Mouse (Mus musculus) Muller cell, postnatal 12 days (primary cell): ENCODE results near the gene Cd27.
A peak's percentile ranks its signal among the peaks of the same experiment; 100 is the strongest.

Source experiments
- DNase-seq: peaks from one replicate; pipeline ENCODE4 v3.0.0-alpha.2; 2015; ENCODE audit errors: inconsistent ontology term

The Cd27 gene

DNA sequence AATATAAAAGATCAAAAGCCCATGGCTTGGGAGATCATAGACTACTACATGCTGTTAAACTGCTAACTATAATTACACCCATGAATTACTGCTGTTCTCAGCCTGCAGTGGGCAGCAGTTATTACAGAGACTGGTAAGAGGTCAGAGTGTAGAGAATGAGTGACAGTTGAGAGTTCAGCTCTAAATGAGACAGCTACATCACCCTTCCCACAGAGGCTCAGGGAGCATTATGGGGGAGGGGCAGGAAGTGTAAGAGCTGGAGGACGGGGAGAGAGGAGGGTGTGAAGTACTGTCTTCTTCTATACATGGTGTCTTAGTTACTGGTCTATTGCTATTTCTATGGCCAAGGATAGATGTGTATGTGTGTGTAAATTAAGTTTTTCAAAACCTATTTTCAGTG, 7.7 kb upstream of the Cd27 start:
- no peak for DNase-seq

DNA sequence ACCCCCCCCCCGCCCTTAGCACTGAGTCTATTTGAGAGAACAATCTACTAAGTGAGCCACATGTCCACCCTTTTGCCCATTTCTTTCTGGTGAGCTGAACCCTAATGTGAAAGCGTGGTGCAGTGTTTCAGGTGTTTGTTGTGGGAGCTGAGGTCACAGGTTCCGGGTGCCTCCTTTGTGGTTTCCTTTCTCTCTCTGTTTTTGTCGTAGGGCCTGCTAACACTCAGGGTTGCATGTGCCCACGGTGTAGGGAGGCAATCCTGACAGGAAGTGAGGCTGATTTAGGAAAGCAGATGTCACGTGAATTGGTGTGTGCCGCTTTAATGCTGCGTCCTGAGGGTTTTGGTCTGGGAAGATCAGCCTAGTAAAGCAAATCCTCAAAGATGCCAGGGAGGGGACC, 4.8 kb upstream of the Cd27 start:
- no peak for DNase-seq

DNA sequence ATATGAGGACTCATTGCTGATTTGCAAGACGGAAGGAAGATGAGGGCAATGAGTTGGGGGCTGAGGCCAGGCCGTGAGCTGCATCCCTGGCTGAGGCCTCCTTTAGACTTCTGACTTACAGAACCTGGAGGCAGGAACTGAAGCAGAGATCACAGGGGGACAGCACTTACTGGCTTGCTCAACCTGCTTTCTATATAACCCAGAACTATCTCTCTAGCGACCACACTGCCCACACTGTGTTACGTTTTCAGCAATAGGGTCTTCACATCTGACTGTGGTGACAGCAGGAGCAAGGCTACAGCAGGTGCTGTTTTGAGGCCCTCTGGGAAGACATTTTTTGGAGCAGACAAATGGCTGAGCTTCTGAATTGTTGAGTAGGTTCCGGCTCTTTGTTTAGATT, 3.8 kb upstream of the Cd27 start:
- DNase-seq: no peak

DNA sequence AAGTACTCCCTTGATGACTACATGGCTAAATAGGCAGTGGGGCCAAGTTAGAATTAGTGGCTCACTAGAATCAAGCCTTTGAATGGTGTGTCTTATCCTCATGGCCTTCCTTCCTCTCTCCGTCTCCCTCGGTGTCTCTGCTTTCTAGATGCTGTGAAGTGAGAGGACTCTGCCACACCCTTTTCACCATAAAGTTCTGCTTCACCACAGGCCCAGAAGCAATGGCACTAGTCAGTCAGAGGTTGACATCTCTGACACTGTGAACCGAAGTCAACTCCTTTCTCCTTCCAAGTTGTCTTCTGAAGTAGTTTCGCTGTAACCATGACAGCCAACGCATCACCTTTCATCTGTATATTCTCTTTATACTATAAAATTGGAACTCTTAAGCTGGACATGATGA, 2.7 kb upstream of the Cd27 start:
- no peak for DNase-seq

DNA sequence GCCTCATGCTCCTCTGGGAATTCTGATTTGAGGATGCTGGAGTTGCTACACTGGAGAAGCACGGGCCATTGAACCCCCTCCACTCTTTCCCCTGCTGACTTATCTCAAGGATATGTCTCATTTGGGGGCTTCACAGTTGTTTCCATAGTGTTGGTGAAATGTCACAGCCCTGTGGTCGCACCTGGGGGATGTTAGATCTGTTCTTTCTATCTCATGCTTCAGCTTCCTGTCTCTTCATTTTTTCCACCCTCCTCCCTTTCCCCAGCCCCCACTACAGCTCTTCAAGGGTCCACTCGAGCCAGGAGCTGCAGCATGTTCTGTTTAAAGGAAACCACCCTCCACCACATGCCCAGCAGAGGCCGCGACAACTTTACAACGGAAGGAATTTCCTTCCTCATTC, 1.6 kb upstream of the Cd27 start:
- no peak for DNase-seq

DNA sequence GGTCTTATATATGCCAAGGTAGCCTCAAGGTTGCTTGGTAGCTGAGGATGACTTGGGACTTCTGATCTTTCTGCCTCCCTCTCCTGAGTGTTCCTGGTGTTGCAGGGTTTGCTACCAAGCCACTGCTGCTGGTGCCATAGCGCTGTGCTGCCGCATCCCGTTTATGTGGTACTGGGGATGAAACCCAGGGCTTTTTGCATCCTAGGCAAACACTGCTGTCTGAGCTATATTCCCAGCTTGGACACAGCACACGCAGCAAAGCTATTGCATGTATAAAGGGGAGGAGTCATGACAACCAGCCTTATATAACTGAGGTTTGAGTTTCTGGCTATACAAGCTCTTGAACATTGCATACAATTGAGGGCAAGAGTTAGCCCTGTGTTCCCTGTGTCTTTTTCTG, 611 bp upstream of the Cd27 start:
- no peak for DNase-seq

DNA sequence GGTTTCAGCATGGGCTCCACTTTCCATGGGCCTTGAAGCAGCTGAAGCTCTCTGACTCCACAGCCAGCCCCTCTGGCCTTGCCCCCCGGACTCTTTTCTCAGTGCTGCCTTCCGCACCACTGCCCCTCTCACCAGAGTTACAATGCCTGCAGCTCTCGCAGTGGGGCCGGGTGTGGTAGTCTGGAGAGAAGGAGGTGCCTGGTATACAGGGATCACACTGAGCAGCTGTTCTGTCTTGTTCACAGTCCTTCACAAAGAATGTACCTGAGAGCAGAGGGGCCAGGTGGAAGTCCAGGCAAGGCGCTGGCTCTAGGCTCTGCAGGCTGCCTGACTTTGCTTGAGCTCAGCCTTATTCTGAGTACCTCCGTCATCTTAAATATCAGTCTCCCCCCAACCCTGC, 469 bp downstream of the Cd27 start:
- DNase-seq: no peak

DNA sequence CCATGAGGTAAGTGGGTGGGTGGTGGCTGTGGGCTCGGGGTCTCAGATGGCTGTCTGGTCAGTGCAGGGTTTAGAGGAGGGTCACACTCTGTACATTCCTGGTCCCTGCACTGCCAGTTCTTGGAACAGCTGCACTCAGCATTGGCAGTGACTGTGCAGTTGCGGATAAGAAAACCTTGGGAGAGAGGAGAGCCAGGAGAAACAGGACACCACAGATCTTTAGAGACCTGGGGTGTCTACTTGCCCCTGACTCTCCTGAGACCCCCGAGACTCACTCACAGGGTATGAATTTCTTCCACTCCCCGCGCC, 2.3 kb downstream of the Cd27 start:
- no peak for DNase-seq

DNA sequence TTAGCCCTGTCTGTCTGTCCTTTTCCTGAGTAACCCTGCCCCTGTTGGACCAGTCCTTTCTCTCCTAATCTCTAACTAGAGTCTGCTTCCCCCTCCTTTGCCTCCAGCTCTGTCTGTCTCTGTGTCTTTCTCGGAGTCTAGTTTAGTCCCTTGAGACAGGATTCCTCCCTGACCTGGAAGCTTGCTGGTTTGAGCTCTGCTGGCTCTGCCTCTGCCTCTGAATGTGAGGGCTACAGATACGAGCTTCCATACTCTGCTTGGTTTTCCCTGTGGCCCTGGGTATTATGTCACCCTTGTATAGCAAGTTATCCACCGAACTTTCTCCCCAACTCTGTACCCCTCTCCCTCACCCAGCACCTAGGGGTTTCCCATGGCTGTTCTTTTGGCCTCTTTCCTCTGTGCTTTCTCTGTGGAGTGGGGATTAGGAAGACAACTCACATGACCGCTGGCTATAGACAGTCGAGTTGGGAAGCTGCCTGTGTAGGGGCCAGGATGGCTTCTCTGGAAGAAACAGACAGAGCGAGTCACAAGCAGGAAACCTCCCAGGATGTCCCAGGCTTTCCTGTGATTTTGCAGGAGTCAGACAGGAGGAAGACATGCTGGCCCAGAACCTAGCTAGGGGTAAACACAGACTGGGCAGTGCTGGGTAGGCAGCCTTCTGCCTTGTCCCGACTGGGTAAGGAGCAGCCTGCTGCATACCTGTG, 2.8 kb downstream of the Cd27 start:
- DNase-seq: no peak

DNA sequence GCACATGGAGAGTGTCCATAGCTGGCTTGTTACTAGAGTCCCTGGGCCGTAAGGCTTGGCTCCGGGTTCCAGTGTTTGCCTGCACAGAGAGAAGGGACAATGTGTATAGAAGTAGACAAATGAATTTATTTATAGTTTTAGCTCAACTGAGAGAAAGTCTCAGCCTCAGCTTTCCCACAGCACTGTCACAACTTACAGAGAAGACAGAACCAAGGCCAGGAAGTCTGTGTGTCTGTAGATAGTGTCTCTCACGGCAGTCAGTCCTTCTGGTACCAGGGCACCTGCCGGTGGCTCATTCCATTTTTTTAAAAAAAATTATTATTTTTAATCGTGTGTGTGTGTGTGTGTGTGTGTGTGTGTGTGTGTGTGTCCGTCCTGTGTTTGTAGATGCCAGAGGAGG, 4.3 kb downstream of the Cd27 start:
- no peak for DNase-seq

DNA sequence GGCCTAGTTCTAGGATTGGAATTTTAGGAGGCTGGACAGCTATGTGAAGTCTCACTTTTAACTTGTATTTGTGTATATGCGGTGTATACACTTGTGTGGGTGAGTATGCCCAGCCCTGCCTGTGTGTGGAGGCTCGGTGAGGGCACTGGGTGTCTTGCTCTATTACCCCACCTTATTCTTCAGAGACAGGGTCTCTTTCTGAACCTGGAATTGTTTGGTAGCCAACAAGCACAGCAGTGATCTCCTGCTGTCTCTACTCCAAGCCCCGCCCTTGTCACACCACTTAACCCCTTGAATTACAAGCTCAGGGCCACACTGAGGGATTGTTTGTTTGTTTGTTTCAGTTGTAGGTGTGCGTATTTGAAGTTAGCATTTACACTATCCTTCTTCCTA, 4.8 kb downstream of the Cd27 start:
- no peak for DNase-seq

DNA sequence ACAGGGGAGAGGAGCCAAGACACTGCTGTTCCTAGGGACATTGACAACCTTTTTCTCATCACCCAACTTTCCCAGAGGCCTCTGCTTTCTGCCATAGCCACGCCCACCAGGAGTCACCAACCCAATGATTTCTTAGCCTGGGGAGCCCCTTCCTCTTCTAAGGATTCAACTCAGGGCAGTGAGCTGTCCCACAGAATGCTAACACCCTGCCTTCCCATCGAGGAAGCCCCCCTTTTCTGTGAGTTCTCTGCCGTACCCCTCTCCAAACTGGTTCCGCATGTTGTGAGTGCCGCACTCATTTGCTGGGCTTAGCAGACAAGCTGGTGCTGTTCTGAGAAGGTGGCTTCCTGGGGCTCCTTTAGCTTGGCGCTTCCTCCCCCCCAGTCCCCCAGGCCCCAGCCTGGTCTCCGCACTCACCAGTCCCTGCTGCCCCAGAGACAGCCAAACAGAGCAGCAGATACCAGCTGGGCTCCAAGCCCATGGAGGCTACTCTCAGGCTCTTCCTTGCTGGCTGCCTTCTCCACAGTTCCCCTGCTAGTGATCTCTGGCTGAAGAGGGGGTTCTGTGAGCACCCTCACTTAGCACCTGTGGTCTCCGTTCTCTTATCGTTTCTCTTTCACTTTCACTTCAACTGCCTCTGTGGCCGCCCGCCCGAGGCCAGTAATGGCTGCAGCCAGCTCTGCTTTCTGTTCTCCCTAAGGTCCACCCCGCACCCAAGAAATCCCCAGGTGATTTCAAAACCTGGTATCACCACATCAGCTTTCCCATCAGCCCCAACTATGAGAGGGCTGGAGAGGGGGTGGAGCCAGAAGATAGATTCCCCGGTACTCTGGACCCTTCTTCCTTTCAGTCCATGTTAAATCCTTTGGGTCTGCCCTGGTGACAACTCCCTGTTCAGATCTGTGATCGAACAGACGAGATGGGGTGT, 5.4 kb downstream of the Cd27 start, which contains the start of gene Tapbpl:
Gene Tapbpl, minus strand, starts transcription at position 744 of the 928 bp plus-strand sequence.
- DNase-seq: peak; percentile 71

DNA sequence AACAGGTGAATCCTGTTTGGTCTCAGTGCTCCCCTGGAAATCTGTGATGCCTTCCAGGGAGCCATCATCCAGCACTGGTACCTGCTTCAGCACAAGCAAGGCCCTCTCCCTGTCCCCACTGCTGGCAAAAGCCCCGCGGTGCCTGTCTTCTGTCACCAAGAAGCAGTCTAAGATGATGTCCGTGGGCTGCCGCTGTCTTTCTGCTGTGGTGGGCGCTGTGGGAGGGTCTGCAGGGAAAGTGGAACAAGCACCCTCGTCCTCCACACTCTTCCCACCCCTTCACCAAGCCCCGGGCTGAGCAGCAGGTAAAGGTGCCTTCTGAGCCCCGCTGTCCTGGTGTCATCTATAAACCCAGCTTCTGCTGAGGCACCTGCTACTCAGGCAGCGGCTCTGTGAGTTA, 6.2 kb downstream of the Cd27 start:
- no peak for DNase-seq

DNA sequence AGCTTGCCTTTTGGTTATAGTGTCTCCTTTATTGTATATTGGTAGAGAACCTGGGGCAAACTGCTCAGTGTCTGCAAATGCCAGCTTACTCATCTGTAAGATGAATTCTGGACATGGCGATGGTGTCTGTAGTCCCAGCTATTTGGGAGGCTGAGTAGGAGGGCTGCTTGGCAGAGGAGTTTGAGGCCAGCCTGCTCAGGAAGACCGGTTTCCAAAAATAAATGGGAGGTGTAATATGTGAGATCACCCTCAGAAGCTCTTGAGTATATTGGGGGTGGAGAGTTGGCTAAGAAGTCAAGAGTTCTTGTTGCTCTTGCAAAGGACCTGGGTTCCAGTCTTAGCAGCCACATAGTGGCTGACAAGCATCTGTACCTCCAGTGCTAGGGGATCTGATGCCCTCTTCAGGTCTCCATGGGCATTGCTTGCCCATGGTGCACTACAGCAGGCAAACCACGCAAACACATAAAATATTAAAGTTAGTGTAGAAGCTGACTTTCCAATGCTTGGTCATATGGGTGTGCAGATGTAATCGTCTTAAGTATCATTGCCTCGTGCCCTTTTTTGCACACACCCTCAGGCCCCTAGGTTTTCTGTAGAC, 11.2 kb downstream of the Cd27 start:
- DNase-seq: no peak

DNA sequence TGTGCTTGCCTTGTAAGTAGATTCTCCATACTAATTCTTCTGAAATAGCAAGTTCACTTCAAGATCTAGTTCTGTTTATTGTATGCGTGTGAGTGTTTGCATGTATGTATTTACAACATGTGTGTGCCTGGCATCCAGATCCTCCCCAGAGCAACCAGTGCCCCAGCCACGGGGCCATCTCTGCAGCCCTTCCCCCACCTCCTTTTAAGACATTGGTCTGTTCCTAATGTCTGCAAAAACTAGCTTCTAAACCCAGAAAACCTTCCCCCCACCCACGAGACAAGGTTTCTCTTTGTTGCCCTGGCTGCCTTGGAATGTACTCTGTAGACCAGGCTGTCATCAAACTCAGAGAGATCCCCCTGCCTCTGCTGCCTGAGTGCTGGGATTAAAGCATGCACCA, 14.2 kb downstream of the Cd27 start:
- no peak for DNase-seq

DNA sequence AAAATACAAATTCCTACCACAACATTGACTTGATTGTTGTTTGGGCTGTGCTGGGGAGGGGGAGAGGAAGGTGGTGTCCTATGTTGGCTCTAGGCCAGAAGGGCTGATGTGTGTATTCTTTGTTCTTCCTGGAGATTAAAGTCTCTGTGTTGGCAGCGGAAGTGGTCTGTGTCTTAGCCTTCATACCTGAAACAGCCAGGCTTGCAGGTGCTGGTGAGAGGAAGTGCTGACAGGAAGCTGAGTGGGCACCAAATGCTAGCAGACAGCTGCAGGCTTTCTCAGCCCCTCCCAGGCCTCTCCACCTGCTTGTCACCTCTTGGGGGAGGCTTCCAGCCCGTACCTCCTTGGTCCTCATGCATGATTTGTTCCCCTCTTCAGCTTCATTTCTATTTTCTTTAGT, 14.7 kb downstream of the Cd27 start:
- no peak for DNase-seq

DNA sequence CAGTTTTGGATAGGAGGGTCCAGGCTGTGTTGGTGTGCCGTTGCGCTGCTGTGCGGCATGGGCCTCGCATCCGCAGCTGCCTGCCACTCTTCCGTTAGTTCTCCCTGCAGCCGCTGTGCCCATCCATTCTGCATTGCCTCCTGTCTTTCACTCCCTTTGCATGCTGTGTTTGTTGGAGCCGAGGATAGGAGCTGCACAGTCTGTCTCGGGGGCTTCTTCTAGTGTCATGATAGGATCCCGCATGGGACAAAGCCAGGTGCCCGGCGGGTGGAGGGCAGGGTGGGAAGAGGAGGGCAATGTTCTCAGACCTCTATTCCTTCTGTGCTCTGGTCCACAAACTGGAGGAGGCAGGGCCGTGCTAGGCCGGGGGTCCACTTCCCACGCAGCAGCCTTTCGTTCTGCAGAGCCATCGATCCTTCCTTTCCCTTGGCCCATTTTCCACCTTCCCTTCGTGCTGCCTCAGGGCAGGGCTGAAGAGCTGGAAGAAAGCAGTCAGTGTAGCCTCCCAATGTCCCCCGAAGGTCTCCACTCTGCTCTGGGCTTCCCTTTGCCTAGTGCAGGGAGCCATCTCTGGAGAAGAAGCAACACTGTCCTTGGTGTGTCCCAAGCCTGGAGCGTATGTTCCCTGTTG, 15.6 kb downstream of the Cd27 start:
- DNase-seq: no peak

DNA sequence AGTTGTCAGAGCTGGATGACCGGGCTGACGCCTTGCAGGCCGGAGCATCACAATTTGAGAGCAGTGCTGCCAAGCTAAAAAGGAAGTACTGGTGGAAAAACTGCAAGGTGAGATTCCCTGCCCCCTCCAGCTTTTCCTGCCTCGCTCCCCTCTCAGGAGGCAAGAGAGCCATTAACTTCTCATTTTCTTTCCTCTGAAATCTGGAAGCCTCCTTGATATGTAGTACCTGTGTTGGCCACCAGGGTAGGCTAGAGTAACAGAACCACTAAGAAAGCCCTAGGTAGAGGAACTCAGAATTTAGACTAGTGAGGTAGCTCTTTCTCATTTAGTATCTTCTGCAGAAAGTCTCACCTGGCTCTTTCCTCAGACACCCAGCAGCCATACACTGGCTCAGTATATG, 17.8 kb downstream of the Cd27 start:
- no peak for DNase-seq

DNA sequence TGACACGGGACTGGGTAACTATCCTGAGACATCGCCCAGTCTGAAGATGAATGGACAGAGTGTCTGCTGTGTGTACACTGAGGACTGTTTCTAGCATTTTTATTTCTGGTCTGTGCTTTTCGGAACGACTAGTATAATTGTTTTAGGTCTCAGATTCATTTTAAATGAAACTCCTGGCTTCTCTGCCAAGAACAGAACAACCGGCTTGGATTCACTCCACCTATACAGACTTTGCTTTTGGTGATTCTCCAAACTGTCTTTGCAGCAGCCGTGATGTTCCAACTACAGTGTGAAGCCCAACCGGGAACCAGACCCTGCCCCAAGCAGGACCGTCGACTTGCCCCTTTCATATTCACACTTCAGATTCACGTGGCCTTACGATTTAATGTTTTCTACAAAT, 18.9 kb downstream of the Cd27 start:
- no peak for DNase-seq

DNA sequence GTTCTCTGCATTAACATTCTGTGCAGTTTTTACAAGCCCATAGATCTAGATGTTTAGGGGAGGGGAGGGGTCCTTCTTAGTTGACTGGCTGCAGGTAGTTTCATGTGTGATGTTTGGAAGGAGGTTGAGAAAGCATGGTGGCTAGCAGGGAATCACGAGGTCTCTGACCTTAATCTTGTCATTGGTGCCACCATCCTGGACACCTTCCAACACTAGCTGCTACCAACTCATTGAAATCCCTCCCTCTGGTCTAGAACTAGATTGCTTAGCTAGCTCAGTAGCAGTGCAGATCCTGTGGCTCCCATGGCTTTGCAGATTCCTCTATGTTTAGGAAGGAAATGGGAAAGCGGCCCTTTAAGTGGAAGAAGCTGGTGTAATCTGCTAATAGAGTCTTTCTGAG, 19.9 kb downstream of the Cd27 start:
- DNase-seq: no peak

DNA sequence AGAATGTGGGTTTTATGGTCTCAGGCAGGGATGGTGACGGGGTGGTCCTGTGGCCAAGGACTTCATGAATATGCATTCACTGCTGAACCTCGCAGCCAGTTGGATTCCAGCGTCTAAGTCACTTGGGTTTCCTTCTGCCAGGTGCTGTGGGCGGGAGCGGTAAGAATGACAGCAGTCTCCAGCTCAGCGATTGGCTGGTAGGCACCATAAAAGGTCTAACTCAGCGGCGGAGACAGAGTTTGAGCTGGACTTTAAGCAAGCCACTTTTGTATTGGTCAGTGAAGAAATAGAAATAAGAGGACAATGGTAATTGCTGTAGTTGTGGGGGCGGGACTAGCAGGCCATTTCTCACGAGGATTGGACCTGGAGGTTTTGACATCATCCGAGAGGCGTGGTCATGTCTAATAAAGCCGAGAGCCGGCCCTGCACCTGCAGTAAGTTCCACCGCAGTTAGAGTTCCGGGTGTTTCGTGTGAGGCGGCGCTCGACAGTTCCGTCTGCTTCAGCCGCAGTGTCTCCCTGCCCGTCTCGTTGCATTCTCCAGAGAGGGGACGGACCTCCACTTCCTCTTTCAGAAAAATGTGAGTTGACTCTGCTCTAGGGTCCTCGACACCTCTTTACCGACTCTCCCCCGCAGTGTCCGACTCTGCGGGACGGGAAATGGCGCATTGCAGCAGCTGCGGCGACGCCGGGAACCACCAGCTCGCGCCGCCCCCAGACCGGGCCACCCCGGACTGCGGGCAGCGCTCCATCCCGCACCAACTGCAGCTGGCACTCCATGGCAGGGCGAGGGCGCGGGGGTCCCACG, 21.5 kb downstream of the Cd27 start, which contains the start of gene Vamp1:
Gene Vamp1, plus strand, starts transcription at position 404 of the 807 bp plus-strand sequence.
- peak; percentile 94 for DNase-seq

DNA sequence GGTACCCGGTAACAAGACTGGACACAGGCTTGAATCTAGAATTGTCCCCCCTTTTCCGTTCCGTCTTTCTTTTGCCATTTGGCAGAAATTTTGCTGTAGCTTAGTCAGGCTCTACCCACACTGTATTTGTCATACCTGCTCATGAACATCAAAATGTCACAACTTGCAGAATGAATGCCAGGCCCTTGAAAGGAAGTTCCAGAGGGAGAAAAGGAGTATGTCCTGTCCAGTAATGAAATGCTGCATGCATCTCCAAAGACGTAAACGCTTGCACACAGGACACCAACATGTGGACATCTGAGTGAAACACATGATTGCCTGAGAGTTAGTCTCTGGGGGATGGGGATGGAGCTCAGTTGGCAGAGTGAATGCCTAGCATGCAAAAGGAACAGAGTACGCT, 23.1 kb downstream of the Cd27 start:
- DNase-seq: no peak
